Mouse (Mus musculus) ES-E14 (cell line): ENCODE data around the gene Farsb. TPM values are rescaled to one million over a fixed set of nuclear protein-coding genes. Genes with fewer than 3 reads are reported as not detected.
A peak's percentile ranks its signal among the peaks of the same experiment; 100 is the strongest.

Experiments
- DNase-seq: peaks from one replicate; pipeline ENCODE4 v3.0.0-alpha.2; 2013; ENCODE audit warnings: low read depth, low spot score
- H3K27ac ChIP-seq: 2 replicates; pipeline ENCODE4 v1.5.1; 2012; ENCODE audit warnings: low read depth, mild to moderate bottlenecking, low read length, moderate library complexity, mixed read lengths; ENCODE audit not compliant: poor library complexity, insufficient read depth, severe bottlenecking
- H3K36me3 ChIP-seq: 2 replicates; pipeline ENCODE4 v1.6.1; 2012; ENCODE audit warnings: mild to moderate bottlenecking, low read length, moderate library complexity, mixed read lengths; ENCODE audit not compliant: control insufficient read depth, poor library complexity, insufficient read depth, severe bottlenecking
- H3K4me1 ChIP-seq, 2 experiments: fragments of 150-350 bp in 1 of 2; sonication (generic) in 1 of 2; 2 replicates each; pipeline ENCODE4 v1.6.1; 2012; ENCODE audit warnings: low read length in 2 of 2, mild to moderate bottlenecking in 1 of 2, mixed read lengths in 1 of 2; ENCODE audit not compliant: control insufficient read depth in 2 of 2, insufficient read depth in 2 of 2, poor library complexity in 1 of 2
- H3K4me3 ChIP-seq, 2 experiments: fragments of 150-350 bp in 1 of 2; sonication (generic) in 1 of 2; 2 replicates each; pipeline ENCODE4 v1.5.1; 2012; ENCODE audit warnings: low read length in 2 of 2, low read depth in 1 of 2, mild to moderate bottlenecking in 1 of 2, mixed read lengths in 1 of 2; ENCODE audit not compliant: insufficient read depth in 1 of 2, poor library complexity in 1 of 2, severe bottlenecking in 1 of 2
- H3K9ac ChIP-seq: 2 replicates; pipeline ENCODE4 v1.6.1; 2012; ENCODE audit warnings: low read depth, mild to moderate bottlenecking, low read length, mixed read lengths; ENCODE audit not compliant: poor library complexity, insufficient read depth, severe bottlenecking
- H3K9me3 ChIP-seq: fragments of 150-350 bp; sonication (generic); 2 replicates; pipeline ENCODE4 v1.6.1; 2012; ENCODE audit warnings: low read depth, mild to moderate bottlenecking, low read length; ENCODE audit not compliant: control insufficient read depth, insufficient read depth
- CHD2 ChIP-seq: IDR thresholded peaks from 2 replicates; pipeline ENCODE4 v1.6.1; 2014; ENCODE audit warnings: mild to moderate bottlenecking, low read depth, low read length, inconsistent platforms
- HCFC1 ChIP-seq: IDR thresholded peaks from 2 replicates; pipeline ENCODE4 v1.6.1; 2012; ENCODE audit warnings: low read length, inconsistent platforms, borderline replicate concordance; ENCODE audit not compliant: insufficient read depth
- MAFK ChIP-seq: IDR thresholded peaks from 2 replicates; pipeline ENCODE4 v1.6.1; 2014; ENCODE audit warnings: mild to moderate bottlenecking, low read depth, low read length, inconsistent platforms; ENCODE audit not compliant: insufficient read depth
- ZC3H11A ChIP-seq: IDR thresholded peaks from 2 replicates; pipeline ENCODE4 v1.6.1; 2012; ENCODE audit warnings: low read depth, mild to moderate bottlenecking, inconsistent platforms, low read length, borderline replicate concordance
- ZNF384 ChIP-seq: IDR thresholded peaks from 2 replicates; pipeline ENCODE4 v1.6.1; 2012; ENCODE audit warnings: low read depth, low read length, inconsistent platforms
- in situ Hi-C, 2 experiments: fragments of 600-800 bp; cut with MboI; formaldehyde crosslinking; loops; one replicate each; pipeline ENCODE4 v1.15.1; 2025; ENCODE audit warnings: low sequenced_read_pairs in 2 of 2, inconsistent platforms in 1 of 2; ENCODE audit not compliant: unreplicated experiment in 2 of 2
- total RNA-seq: library from RNA; depleted of rRNA; stranded (reverse); fragments of 300-350 nt; gene quantifications from 2 replicates; pipeline ENCODE4 v1.2.3, GENCODE M21; 2012; rRNA removed

Gene Farsb
- 85.7 and 100 TPM in 2 replicates for total RNA-seq

DNA sequence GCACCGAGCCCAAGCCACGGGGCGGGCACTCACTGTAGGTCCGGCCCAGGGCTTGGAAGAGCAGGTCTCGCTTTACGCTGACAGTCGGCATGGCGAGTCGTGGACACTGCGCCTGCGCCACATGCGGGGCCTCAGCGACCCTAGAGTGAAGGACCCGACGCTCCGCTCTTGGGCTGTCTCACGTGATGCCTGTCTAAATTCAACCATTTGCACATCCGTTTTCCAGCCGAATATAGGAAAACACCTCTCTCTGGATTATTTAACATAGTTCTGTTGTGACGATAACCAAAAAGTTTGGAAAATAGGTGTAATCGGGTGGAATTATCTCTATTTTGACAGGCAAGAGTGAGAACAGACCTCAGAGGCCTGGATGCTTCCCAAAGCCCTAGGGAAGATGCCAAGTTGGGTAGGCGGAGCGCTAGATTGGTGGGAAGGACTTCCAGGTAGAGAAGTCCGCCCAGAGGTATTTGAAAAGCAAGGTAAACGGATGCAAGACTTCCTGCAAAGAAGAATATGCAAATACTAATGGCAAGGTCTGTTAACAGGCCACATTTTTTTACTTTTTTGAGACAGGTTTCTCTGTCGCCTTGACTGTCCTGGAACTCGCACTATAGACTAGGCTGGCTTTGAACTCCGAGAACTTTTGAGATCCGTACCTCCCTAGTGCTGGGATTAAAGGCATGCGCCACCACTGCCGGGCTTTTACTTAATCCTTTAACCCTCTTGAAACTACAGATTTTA lies at the start of gene Farsb:
TSS of gene Farsb (minus strand) at position 146 of the 741 bp plus-strand sequence.
- peak; percentile 97 for DNase-seq
- Histone ChIP-seq H3K9ac (peak within 1 kb of the TSS; percentile 92), H3K4me3 (peak within 1 kb of the TSS; percentile 63 to 89), H3K36me3 (no peaks in the 10 kb centered on the region; the same call in 1 of the 2 replicates), H3K27ac (no peak within 1 kb of the TSS), H3K4me1 (peaks cover 0 to 3% of the 10 kb centered on the region in 2 experiments; a peak in 2 of 4 replicates), H3K9me3 (no peaks in the 10 kb centered on the region)
- TF ChIP-seq CHD2 (no peak), ZNF384 (no peak), ZC3H11A (no peak), MAFK (no peak), HCFC1 (no peak)
- in situ Hi-C loops, result no loop called here

DNA sequence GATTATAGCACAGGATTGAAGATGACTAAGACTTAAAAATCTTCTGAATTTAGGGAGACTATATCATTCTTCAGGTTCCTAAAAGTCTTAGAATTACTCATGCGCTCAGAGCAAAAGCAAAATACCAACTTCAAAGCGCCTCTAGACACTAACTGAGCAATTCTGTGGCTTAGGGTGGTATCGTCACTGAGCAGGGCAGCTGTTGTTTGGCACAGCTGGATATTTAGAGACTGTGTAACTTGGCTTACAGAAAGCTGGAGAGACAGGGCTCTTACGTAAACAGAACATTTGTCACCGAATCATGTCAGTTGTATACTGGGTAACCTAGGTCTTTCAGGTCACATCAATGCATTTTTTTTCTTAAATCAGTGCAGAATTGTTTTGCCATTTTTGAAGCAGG lies 49.7 kb upstream of the Farsb start:
- H3K4me1 ChIP-seq, result peaks cover 0 to 6% of the 10 kb centered on the region in 2 experiments; a peak in 1 of 4 replicates
- DNase-seq, result no peak
- no peak overlapping the region for H3K4me3 ChIP-seq
- no peak overlapping the region for H3K9ac ChIP-seq
- H3K36me3 ChIP-seq, result no peaks in the 10 kb centered on the region
- no peak for TF ChIP-seq CHD2
- TF ChIP-seq ZNF384, result no peak
- TF ChIP-seq ZC3H11A, result no peak
- no peak for TF ChIP-seq MAFK
- no peak for TF ChIP-seq HCFC1
- no peaks in the 10 kb centered on the region for H3K9me3 ChIP-seq
- in situ Hi-C loops, result no loop called here
- no peak overlapping the region for H3K27ac ChIP-seq

DNA sequence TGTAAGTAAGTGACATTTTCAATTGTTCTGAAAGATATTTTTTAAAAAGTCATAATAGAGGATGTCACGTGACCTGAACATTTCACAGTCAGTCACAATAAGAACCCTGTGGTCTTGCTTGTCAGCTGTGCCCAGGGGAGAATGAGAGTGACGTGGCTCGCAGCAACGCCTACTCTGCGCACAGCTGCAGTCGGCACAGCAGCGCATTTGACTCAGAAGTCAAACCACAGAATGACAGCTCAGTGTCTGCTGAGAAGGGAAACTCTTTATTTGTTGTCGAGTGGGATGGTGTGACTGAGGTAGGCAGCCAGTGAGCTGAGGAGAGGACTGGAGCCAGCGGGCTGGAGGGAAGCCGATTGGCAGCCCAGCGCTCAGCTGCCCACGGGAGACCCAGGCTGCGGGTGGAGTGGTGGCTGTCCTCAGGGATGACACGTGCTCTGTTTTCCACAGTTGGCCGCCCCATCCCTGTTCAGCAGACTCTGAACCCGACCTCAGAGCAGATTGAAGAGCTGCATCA lies 48.9 kb upstream of the Farsb start:
- in situ Hi-C loops, result no loop called here
- H3K4me3 ChIP-seq, result no peak overlapping the region
- peaks cover 0 to 4% of the 10 kb centered on the region in 2 experiments; a peak in 1 of 4 replicates for H3K4me1 ChIP-seq
- no peak overlapping the region for H3K9ac ChIP-seq
- H3K27ac ChIP-seq, result peak overlapping the region; percentile 9; the same call in 1 of the 2 replicates
- DNase-seq, result no peak
- no peaks in the 10 kb centered on the region for H3K36me3 ChIP-seq
- TF ChIP-seq ZC3H11A (no peak), HCFC1 (no peak), MAFK (no peak), CHD2 (no peak), ZNF384 (no peak)
- H3K9me3 ChIP-seq, result no peaks in the 10 kb centered on the region

DNA sequence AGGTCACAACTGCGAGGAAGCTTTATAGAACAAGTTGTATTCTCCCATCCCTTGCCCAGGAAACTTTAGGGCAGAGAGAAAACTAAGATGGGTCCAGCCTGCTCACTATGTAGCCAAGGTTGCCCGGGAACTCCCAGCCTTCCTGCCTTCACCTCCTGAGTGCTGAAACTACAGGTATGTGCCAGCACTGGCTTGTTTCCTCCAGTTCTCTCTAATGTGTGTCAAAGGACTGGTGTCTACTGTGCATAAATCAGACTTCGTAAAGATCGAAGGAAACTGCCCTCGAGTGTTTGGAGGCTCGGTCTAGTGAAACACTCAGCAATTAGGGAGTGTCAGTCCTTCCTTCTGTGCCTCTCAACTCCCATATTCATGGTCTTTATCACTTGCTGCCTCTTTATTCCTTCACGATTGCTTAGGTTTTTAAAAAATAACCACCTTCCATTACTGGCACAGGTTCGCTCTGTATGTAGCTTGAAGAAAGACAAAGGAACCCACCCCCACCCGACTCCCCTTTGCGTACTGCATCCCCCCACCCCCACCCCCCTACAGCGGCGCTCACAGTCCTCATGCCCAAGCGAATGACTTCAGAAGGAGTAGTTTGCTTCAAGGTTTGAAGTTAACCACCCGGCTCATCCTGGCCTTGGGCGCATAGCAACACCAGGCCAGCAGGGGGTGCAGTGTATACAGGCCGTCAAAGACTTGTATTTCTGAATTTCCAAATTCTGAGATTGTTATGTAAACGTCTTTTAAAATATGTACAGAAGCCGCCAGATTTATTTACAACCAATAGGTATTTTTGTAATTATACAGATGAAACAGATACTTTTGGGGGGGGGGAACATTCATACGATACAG lies 47.8 kb upstream of the Farsb start:
- Histone ChIP-seq H3K9me3 (no peaks in the 10 kb centered on the region), H3K4me1 (peaks cover 0 to 4% of the 10 kb centered on the region in 2 experiments; a peak in 1 of 4 replicates), H3K9ac (no peak overlapping the region), H3K27ac (no peak overlapping the region), H3K4me3 (no peak overlapping the region), H3K36me3 (no peaks in the 10 kb centered on the region)
- TF ChIP-seq ZNF384 (no peak), ZC3H11A (0 out of 2 replicates have a peak, but pooled peaks have one; percentile 32)
- DNase-seq, result peak; percentile 55
- in situ Hi-C loops, result no loop called here
